Mouse (Mus musculus) lung, postnatal 10 days (tissue): ENCODE results near the gene Baiap2l1.

Experiments
- DNase-seq: peaks from one replicate; pipeline ENCODE4 v3.0.0; 2021

Baiap2l1 gene

DNA sequence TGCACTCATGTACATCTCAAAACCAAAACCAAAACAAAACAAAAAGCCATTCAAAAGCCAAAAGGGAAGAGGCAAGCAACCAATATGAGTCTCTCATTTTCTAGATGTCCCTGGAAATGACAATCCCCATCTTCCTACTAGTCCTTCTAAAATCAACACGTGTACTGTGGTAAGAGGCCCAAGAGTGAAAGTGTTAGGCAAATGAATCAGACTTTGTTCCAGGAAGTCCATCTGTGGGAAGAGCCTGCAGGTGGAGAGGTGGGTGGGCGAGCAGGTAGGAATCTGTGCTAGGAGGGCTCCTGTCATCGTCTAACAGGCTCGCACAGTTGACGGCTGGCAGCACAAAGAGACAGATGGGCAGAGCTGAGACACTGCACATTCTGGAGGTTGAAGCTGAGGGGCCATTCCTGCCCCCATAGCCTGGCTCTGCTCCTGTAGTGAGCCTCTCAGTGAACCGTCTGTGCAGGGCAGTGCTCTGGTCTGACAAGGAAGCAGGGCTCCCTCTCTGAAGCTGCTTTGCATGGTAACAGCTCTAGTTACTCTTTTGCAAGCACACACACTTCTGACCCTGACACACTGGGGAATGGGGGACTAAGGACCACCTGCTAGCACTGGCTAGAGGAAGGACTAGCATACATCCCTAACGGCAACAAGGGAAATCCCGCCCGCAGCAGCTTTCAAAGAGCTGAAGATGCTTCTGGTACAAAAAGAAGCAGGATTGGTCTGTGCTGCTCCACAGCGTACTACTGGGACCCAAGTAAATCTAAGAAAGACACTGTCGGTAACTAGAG is 75.2 kb downstream of the Baiap2l1 start:
- no peak for DNase-seq

DNA sequence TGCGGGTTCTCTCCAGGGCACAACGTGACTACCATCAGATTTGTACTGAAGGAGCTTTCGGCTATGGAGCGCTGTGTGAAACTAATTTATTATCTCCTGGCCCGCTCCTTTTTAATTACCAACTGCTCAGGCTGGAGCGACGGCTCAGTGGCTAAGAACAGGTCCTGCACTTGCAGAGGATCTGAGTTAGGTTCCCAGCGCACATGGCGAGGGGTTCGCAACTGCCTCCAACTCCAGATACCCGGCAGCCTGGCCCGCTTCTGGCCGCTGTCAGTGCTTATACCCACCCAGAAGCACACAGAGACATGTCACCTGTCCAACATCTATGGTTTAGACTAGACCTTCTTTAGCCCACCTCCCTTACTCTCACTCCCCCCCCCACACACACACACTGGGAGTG is 78.0 kb downstream of the Baiap2l1 start:
- no peak for DNase-seq

DNA sequence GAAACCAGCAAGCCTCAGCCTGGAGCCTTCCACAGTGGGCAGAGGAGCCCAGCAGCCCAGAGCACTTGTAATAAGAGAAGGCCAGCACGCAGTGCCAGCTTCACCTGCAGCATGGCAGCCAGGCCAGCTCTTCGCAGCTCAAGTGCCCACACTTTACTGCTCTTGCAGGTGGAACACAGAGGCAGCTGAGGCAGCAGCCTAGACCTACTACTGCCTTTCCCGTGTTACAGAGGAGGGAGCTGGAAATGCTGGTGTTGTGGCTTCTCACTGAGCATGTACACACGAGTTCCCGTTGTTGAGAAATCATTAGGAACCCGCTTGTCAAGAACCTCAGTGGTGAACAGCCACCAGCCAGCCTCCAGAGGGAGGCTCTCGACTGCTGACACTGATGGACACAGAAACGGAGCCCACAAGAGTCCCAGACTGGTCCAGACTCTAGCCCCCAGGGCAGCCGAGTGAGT is 78.8 kb downstream of the Baiap2l1 start:
- peak; percentile 33 for DNase-seq

DNA sequence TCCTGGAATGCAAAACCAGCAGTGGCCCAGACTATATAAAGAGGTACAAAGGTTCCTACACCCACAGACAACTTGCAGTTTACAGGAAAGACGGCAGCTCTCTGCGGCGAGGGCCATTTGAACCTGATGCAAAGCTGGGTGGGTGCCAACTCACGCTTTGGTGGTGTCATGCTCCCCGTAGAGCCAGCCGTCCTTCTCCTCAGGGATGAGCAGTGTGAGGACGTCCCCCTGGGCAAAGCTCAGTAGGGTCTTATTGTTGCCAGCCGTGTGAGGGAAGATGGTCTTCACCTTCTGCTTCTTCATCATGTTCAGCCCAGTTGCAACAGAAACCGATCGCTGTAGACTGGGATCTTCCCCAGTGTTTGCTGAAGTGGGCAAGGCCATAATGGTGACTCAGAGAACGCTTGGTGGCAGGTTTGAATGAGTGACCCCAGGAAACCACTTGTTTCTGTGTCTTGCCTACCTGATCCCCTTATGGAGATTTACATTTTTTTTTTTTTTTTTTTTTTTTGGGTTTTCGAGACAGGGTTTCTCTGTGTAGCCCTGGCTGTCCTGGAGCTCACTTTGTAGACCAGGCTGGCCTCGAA is 79.4 kb downstream of the Baiap2l1 start:
- DNase-seq: no peak

DNA sequence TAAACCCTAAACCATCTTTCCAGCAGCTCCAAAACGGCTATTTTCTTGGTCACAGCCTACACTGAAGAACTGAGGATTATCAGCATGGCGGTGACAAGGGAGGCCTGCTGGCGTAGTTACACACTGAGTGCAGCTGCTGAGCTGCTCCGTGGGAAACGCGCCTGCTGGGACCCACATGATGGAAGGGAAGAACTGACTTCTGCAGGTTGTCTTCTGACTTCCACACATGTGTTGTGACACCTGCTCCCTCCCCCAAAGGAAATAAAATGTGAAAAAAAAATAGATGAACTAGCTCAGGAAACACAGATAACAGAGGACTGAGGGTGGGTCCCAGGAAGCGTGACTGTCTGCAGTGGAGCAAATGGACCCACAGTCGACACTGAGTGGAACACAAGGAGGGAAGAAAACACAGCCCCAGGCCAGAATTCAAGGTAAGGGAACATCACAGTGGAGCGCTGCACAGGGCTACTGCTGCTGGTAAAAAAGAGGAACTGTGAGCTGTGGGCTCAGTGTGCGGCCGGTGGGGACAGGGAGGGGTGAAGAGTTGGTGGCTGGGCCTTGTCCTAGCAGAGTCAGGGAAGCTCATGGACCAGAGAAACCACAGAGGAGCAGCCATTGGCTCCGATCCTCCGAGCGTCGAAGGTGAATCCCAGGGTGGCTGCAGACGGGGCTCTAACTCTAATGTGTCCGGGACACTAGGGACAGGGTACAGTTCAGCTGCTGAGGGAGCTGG is 80.8 kb downstream of the Baiap2l1 start:
- no peak for DNase-seq

DNA sequence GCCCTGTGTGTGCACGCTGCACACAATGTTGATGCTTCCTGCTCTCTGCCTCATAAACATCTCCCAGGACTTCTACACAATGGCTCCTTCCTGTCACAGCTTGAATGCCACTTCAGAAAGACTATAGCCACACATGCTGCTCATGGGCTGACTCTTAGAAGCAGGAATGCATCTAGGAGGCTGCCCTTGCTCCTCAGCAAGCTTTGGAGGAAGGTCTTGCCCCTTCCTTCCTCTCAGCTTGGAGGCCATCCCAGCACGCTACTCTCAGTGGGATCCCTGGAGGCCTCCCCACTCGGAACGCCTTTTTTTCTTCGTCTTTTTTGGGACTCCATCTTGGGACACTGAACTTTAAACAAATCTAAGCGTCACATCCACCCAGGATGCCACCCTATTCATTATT is 83.0 kb downstream of the Baiap2l1 start:
- peak; percentile 52 for DNase-seq

DNA sequence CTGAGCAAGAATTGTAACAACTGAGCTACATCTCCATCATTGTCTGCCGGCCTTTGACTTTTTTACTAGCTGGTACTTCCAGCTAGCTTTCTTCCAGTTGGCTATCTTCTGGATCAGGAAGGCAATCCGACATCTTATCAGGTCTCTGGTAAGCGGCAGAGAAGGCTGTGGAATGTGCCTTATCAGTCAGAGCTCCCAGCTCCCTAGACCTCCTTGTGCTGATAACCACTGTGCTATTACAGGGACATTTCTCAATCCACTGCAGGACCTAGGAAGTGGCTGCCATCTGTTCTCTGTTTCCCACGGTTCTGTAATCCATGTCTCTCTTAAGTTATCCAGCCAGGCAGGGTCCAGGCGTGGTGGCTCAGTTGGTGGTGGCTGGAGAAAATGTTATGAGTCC is 86.1 kb downstream of the Baiap2l1 start:
- no peak for DNase-seq

DNA sequence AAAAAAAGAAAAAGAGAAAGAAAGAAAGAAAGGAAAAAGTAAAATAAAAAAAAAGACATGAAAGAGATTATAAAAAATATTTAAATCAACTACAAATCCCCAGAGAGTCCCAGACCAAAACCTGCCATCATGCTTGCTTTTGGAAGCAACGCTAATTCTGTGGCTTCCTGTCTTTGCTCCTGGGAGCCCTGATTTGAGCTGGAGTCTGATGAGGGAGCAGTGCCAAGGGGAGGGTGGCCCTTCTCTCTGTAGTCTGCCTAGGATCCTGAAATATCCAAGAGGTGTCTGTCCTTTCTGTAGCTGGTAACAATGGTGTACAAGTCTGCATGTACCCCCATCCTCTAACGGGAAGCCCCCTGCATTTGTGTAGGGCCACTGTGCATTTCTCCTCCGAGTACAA is 86.8 kb downstream of the Baiap2l1 start:
- no peak for DNase-seq

DNA sequence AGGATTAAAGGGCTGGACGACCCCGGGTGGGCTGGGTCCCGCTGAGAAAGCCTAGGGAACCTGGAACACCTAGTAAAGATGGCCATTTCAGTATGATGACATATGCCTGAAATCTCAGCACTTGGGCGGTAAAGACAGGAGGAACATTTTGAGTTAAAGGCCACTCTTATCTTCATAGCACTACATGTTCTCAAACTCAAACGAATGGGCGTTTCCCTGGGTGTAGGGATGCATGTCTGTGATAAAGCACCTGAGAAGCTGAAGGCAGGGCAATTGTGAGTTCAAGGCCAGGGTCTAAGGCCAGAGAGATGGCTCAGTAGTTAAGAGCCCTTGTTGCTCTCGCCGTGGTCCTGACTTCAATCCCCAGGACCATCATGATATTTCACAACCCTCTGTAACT is 87.5 kb downstream of the Baiap2l1 start:
- DNase-seq: no peak

DNA sequence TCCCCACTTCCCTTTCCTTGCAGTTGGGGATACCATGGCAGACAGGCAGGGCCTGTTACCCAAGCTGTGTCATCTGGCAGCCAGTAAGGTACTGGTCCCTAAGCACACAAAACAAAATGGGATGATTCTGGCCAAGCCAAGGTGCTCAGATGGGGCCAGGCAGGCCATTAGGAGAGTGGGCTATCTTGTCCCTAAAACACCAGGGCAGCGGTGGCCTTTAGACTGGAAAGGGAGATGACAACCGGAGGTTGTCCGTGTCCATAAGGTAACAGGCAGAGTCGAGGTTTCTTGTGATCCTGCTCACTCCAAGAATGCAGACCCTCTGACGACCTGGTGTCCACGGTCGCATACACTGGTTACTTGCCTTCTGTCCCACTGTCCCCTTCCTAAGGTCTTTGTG is 88.0 kb downstream of the Baiap2l1 start:
- no peak for DNase-seq

DNA sequence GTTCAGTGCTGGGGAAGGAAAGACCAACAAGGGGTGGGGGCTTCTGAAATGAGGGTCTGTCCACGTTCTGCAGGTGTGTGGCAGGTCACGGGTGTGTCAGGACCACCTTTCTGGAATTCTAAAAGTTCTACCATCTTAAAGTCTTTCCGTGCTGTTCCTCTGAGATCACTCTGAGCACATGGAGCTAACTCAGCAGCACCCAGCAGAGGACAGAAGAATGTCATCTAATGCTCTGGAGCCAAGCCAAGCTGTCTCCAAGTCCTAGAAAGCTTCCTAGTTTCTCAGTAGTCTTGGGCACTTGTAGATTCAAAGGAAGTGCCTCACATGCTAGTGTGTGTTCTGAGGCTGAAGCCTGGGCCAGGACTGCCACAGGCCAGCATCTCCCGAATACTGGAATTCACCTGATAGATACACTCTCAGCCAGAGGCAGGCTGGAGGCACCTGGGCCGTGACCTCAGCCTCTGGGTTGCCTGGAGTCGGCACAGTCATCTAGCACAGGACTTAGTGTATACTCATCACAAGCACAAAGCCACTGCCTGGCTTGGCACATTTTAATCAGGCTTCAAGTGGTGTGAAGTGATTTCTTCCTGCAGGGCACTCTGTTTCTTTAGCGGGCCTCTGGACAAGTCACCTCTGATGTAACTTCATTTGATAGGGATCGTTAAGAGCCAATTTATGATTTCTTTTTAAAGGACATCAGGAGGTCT is 90.2 kb downstream of the Baiap2l1 start:
- DNase-seq: peak; percentile 85

DNA sequence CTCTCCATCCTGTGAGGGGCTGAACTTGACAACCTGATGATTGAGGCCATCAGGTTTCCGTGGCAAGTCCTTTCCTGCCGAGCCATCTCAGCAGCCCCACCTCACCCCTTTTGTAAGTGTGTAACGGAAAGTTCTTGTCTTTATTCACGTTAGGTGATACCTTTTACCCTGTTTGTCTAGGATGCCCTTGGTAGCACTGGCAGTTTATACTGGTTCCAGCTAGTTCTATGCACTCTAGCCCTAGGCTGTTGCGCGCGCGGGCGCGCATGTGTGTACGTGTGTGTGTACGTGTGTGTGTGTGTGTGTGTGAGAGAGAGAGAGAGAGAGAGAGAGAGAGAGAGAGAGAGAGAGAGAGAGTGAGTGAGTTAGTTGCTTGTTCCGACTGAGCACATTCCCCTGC is 94.4 kb downstream of the Baiap2l1 start:
- DNase-seq: no peak

DNA sequence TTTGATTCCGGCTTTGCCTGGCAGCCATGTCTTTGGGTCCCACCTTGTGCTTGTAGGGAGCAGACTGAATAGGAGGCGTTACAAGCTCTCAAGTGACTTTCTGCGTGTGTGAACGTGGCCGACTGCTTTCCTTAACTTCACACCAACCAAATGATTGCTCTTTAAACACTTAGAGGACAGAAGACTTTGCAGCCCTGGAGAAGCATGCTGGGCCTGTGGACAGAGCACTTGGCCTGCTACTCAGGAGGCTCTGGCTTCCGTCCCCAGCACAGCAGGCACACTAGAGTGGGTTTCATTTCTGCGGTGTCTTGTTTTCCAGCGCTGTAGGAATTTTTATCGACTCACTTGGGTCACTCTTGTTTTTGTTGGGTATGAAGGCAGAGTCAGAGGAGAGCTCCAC is 94.8 kb downstream of the Baiap2l1 start:
- DNase-seq: no peak

DNA sequence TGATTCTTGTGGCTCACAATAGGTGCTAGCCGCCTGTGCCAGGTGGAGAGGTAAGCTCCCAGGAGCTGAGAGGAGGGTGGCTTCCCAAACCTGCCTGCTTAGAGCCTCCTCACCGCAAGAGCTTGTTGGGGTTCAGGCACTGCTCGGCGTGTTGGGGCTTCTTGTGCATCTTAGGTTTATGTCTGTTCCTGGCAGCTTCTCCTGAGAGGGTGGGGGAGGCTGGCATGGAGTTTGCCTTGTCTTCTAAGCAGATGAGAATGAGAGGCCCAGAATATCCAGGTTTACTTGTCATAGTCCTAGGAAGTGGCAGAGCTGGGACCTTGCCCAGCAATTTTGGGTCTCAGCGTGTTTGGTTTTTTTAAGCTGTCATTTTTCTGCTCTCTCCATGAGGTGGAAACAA is 96.1 kb downstream of the Baiap2l1 start:
- no peak for DNase-seq

DNA sequence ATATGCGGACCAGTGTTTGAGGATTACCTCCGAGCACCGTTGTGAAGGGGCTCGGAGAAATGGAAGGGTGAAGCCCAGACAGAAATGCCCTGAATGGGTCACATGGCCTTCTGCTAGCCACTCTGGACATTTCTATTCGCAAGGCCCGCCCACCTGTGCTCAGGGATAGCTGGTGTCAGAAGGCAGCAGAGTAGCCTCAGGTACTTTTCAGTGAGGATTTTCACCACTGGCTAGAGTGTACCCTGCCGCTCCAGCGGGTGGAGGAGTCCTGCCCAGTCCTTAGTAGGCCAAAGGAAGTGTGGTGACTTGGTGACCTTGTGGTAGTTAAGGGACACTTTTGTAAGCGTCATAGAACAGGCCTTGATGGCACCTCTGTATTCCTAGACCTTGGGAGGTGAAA is 96.6 kb downstream of the Baiap2l1 start:
- no peak for DNase-seq

DNA sequence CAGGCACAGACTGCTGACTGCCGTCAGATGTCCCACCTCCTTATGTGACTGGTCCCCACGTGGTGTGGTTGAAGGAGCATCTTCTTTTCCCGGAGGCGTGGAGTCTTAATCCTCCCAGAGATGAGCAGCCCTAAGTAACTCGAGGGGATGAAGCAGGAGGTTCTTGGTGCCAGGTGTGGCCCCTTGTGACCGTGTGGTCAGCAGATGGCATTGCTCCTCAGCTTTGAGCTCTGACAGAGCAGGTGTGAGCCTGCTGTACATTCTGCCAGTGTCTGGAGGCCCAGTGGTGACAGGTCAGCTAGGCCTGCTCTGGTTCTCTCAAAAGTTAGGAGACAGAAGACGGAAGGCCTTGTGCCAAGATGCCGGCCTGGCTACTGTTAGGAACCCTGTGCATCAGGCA is 97.4 kb downstream of the Baiap2l1 start:
- DNase-seq: no peak

DNA sequence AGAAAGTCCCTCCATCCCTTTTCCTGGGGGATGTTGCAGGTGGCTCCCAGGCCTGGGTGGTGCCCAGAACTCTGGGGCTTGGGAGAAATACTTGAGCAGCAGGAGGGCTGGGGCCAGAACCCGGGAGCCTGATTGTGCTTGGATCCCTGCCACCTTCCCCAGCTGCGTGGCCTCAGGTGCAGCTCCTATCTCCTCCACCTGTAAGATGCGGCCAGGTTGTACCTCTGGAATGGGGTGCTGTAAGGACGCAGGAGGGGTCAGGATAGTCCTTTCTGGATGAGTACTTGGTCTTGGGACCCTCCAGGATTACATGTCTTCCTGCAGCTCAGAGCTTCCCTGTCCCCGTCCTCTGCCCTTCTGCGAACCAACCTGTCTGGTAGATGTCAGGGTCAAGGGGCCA is 98.7 kb downstream of the Baiap2l1 start:
- no peak for DNase-seq

DNA sequence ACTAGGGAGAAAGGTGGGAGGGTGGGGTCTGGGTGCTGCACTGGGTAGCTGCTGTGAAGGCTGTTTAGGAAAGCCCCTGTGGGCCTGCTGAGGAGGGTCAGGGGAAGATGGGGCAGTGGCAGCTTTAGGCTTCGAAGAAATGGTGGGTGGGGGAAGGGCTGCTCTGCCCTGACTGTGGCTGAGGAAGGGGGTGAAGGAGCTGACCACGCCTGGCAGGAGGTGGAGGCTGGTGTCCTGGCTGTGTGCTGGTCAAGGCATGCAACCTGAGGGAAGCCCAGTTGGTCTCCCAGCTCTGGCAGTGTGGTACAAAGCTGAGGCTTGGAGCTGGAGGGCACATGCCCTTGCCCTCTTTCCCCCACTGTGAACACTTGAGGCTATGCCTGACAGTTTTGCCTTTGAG is 99.2 kb downstream of the Baiap2l1 start:
- peak; percentile 35 for DNase-seq

DNA sequence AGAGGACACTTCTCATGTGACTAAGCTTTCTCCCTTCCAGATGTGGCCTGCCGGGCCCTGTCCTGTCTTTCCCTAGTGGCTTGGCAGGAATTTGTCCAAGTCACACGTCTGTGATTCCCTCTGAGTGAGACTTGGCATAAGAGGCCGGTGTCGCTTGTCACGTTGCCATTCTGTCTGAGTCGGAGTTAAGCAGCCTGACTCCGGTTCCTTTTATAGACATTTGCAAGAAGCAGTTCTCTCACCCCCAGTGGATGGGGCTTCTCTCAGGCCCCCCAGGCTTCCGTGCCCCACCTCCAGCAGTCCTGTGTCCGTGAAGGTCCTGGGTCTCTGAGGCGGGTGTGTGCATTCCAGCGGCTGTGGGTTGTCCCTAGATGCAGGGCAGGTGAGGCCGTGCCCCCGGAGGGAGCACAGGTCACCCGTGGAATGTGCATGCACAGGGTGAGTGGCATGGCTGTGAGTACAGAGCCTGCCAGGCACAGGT is 99.7 kb downstream of the Baiap2l1 start:
- DNase-seq: peak; percentile 88

DNA sequence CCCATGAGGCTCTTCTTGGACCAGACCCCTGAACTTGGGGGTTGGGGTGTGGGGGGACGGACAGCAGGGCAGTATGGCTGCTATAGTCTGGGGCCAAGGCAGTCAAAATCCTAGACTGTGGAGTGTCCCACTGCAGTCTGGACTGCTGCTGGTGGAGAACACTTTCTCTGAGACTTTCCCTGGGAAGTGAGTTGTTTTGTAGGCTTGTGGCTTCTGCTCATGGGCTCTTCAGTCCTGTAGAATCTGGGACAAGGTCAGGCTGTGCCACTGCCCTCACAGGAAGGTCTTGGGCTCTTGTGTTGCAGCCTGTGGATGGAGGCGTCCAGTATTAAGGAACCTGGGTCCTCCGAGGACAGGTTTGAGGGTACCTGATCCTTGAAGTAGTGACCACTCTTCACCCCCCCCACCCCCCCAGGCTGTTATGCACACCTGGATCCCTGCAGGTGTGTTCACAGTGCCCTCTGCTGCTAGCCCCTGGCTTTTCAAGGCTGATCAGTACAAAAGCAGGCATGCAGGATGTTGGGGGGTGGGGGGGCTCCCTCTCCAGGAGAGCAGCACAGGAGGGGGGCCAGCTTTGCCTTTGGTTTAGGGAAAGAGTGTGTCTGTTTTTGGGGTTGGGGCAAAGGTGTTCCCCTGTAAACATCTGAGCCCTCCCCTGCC is 100.3 kb downstream of the Baiap2l1 start:
- DNase-seq: peak; percentile 31

DNA sequence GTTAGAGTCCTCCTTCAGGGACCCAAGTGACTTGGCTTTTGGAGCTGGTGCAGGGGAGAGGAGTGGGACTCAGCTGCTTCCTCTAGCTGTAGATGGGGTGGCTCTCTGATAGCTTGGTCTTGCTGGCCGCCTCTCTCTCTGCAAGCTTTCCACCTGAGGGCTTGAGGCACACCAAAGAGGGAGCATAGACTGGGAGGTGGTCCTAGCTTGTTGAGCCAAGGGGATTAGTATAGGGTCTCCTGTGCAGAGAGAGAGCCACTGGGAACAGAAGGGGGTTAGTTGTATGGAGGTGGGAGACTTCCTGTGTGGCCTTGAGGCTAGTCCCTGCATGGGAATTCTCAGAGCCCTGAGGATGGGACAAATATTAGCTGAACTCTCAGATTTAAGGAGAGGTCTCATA is 101.0 kb downstream of the Baiap2l1 start:
- DNase-seq: no peak

DNA sequence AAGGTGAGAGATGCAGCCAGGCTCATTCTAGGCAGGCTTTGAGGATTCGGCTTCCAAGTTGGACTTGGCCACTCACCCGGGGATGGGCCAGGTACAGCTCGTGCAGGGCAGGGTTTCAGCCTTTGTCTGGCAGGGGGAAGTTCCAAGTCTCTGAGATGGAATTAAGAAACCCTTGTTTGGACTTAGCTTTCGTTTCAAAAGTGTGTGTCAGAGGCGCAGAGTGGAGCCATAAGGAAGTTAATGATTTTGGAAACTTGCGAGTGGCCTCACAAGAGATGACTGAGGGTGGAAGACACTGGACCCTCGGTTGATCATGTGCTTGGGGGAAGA is 101.4 kb downstream of the Baiap2l1 start:
- no peak for DNase-seq
